Mouse (Mus musculus) sigmoid colon, adult 10 weeks (tissue): Measurements from ENCODE around the gene Shisal1. TPM values are rescaled to one million over a fixed set of nuclear protein-coding genes. Genes with fewer than 3 reads are reported as not detected.

Experiments used
- polyA plus RNA-seq: library from polyadenylated mRNA; stranded (reverse); fragments of 350-450 nt; fragmentation: Illumina TruSeq; extraction: RNeasy Lipid Tissue Mini Kit (QIAGEN cat#74804); gene quantifications from one replicate; pipeline ENCODE4 v1.2.3, GENCODE M21; 2014; ENCODE audit warnings: low read depth, low replicate concordance

Shisal1 gene
- 3.1 TPM for polyA plus RNA-seq

GRCm38 (mm10) chr15:84446997-84447396 is at the start of gene Shisal1:
Shisal1 (minus strand) TSS chr15:84447097.

Other genes with a start within 250 kb of the Shisal1 start
- gene Parvb, start 215.1 kb downstream of the Shisal1 start, polyA plus RNA-seq: 1.0 TPM
- 1.2 TPM for gene Parvg, start 123.1 kb downstream of the Shisal1 start, polyA plus RNA-seq
- 0.35 TPM for gene Rtl6, start 110.7 kb upstream of the Shisal1 start, polyA plus RNA-seq
- gene Prr5, start 222.5 kb upstream of the Shisal1 start, polyA plus RNA-seq: 0.50 TPM